Mouse (Mus musculus): ENCODE data around the gene Qk.

- TF ChIP-seq CTCF (conservative IDR thresholded peaks at IDR 0.05; ENCODE audit: low read length) (no peak), POU5F1 (IDR thresholded peaks at IDR 0.05; ENCODE audit: borderline replicate concordance, low read length) (peak; percentile 75)
Observed at GRCm38 (mm10) chr17:10334957-10335690, 15.5 kb upstream of the Qk start.

Data from E14TG2a.4 (cell line).